Mouse (Mus musculus) ES-E14 (cell line): ENCODE measurements at regions not wholly inside any gene's neighbourhood (a gene's known extent, or its start where the extent isn't known, plus 50 kb on each side); places are given as distances from the start of the nearest gene placed in this dataset.

ENCODE experiments used
- CHD2 ChIP-seq: IDR thresholded peaks from 2 replicates; pipeline ENCODE4 v1.6.1; 2014; ENCODE audit warnings: mild to moderate bottlenecking, low read depth, low read length, inconsistent platforms
- HCFC1 ChIP-seq: IDR thresholded peaks from 2 replicates; pipeline ENCODE4 v1.6.1; 2012; ENCODE audit warnings: low read length, inconsistent platforms, borderline replicate concordance; ENCODE audit not compliant: insufficient read depth
- MAFK ChIP-seq: IDR thresholded peaks from 2 replicates; pipeline ENCODE4 v1.6.1; 2014; ENCODE audit warnings: mild to moderate bottlenecking, low read depth, low read length, inconsistent platforms; ENCODE audit not compliant: insufficient read depth
- ZC3H11A ChIP-seq: IDR thresholded peaks from 2 replicates; pipeline ENCODE4 v1.6.1; 2012; ENCODE audit warnings: low read depth, mild to moderate bottlenecking, inconsistent platforms, low read length, borderline replicate concordance
- ZNF384 ChIP-seq: IDR thresholded peaks from 2 replicates; pipeline ENCODE4 v1.6.1; 2012; ENCODE audit warnings: low read depth, low read length, inconsistent platforms

DNA sequence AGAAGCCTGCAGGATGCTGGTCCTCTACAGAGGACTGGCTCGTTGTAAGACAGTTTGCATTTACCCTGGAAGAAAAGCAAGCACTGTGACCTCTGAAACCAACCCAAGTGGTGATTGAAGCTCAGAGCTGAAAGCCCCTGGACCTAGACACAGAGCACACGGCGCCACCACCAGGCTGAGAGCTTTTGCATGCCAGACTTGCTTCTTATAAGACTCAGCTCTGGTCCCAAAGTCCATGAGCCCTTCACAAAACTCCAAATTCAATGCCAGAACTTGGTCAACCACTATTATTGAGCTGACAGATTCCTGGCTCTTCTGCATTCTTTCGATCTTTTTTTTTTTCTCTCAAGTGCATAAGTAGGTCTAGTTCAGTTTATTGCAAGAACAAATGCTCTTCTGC is 164.6 kb upstream of the Sfrp2 start:
- TF ChIP-seq ZNF384 (no peak), MAFK (no peak), CHD2 (no peak), ZC3H11A (no peak), HCFC1 (no peak)
